Mouse (Mus musculus) B cell, adult 67 days (primary cell): ENCODE results near the gene Kntc1. TPM values are rescaled to one million over a fixed set of nuclear protein-coding genes. Genes with fewer than 3 reads are reported as not detected.

Source experiments
- total RNA-seq, 2 experiments: library from RNA; stranded (reverse); gene quantifications; 4 replicates each; pipeline ENCODE4 v1.2.4; 2023

The Kntc1 gene
- 1 to 10 TPM; 1.9 to 2.5 TPM for total RNA-seq

DNA sequence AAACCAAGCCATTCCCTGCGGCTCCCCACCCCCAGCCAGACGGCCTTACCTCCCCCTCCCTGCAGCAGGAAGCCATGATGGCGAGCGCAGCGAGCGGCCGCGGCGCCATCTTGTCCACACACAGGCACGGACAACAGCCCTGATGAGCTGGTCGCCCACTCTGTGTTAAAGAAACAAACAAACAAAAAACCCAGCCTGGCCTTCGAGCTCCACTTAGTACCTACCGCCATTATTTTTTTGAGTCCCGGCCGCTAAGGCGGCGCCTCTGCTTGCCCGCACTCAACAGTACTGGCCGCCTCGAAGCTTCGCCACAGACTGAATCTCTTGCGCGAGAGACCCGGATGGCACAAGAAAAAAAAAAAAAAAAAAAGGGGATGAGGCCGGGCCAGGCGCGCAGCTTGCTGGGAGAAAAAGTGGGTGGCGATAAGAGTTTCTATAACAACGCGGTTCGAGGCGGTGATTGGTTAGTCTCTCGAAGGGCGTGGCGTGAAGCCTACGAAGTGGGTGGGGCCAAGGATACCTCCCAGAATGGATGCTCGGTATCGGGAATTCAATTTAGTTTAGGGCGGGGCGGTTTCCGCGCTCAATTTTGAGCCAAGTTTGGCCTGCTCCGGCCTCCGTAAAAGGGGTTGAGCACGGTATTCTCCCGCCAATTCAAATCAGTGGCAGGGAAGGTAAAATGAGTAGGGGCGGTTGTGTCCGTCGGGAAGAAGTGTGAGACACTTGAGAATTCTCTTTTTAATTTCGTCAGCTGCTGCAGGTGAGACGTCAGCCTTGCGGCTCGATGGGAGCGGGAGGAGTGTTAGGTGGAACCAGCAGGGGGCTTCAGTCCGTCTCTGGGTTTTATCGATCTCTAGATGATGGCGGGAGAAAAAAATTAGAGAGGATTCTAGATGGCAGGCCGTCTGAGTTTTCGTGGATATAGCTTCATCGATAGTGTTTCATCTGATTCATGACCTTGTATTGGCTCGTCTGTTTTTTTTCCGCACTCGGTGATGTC is at the start of gene Kntc1, which contains the start of gene Rsrc2:
TSS of gene Kntc1 (plus strand) at position 652 of the 1,000 bp plus-strand sequence.
TSS of gene Rsrc2 (minus strand) at position 350 of the 1,000 bp plus-strand sequence.

DNA sequence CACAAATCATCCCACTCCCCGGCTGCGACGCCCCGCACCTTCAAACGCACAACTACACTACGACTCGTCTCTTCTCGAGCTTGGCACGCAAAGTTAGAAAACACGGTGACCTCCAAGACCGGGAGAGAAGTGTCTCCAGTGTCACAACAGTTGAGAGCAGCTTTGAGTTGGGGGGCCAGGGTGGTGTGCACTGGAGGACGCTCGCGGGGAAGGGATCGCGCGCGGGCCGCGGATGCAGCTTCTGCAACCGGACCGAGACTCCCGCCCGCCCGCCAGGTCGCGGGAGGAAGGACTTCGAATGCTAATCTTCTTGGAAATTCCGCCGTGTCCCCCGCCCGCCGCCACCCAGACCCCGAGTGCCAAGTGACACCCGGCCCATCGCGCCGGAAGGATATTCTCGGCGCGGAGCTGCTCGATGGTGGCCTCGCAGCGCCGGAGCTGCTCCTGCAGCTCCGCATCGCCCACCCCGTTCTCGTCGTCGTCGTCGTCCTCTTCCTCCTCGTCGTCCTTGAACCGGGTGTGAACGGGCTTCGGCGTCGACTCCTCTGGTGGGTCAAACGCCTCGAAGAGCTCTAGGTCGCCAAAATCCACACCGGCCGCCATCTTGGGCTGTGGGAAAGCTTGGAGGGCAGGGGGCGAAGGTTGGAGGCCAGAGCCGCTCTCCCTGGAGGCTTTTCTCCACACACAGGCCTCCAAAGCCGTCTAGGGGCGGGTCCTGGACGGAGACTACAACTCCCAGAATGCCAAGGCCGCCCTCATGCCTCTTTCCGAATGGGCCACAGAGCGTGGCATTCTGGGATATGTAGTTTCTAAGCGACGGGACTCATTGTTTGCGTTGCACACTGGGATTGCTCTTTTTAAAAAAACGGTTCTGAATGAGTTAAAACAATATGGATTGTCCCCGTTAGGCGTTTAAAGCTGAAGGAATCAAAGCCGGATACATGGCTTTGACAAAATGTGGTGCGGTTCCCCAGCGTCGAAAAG is 28.9 kb upstream of the Kntc1 start, which contains the start of gene Zcchc8:
TSS of gene Zcchc8 (minus strand) at position 773 of the 984 bp plus-strand sequence.

DNA sequence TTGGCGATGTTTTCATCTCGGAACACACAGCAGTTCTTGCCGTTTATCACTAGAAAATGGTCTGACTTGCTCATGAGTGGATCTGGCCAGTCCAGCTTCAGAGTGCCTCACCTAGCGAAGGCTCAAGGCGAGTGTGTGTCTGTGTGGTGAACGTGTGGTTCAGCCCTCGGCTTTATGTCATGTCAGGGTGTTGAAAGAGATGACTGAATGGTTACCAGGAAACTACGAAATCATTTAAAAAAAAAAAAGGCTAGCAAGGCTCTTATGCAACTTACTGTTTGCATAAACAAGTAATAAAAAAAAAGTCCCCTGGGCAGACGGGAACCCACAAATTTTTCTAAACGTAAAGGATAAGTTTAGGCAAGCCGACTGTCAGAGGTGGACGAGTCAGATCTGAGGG is 115.8 kb downstream of the Kntc1 start, which contains the start of gene Hcar2:
TSS of gene Hcar2 (minus strand) at position 135 of the 400 bp plus-strand sequence.

Other genes with a start within 250 kb of the Kntc1 start
- gene B3gnt4, start 239.3 kb upstream of the Kntc1 start, total RNA-seq, result not detected
- gene Diablo, start 225.5 kb upstream of the Kntc1 start, total RNA-seq, result 10 to 100 TPM; 75.1 to 79.2 TPM
- gene Gm49027, start 224.2 kb upstream of the Kntc1 start, total RNA-seq, result 10 to 100 TPM in 1 of 2 experiments, 1 to 10 TPM in 1; 5.0 to 10.8 TPM
- 10 to 100 TPM; 43.5 to 50.7 TPM for gene Vps33a, start 176.7 kb upstream of the Kntc1 start, total RNA-seq
- 10 to 100 TPM; 27.7 to 28.2 TPM for gene Clip1, start 65.1 kb upstream of the Kntc1 start, total RNA-seq
- gene Zcchc8, start 28.6 kb upstream of the Kntc1 start, total RNA-seq, result 10 to 100 TPM; 76.7 to 80.6 TPM
- 100 to 1,000 TPM; 250 to 251 TPM for gene Rsrc2, start 302 bp upstream of the Kntc1 start, total RNA-seq
- under 1 TPM in 1 of 2 experiments, not detected in 1; 0.26 TPM for gene Hcar2, start 115.8 kb downstream of the Kntc1 start, total RNA-seq
- not detected for gene Hcar1, start 130.3 kb downstream of the Kntc1 start, total RNA-seq
- 10 to 100 TPM; 35.9 to 49.1 TPM for gene Denr, start 157.5 kb downstream of the Kntc1 start, total RNA-seq
- gene Gm43518, start 177.7 kb downstream of the Kntc1 start, total RNA-seq, result 1 to 10 TPM in 1 of 2 experiments, not detected in 1; 4.0 TPM
- 1 to 10 TPM; 3.7 to 6.5 TPM for gene Ccdc62, start 181.0 kb downstream of the Kntc1 start, total RNA-seq
- gene Hip1r, start 223.9 kb downstream of the Kntc1 start, total RNA-seq, result 100 to 1,000 TPM; 230 to 266 TPM